Mouse (Mus musculus): ENCODE data around the gene Abhd18. TPM values are rescaled to one million over a fixed set of nuclear protein-coding genes. Genes with fewer than 3 reads are reported as not detected.

Abhd18 gene
- polyA plus RNA-seq, 1 experiment: 2.8 TPM

- H3K4me1 ChIP-seq (ENCODE audit: control insufficient read depth, insufficient read depth, low read length): peaks cover 4% of the 10 kb centered on the region
- no peaks in the 10 kb centered on the region for H3K36me3 ChIP-seq (ENCODE audit: control insufficient read depth, insufficient read depth, low read length, poor library complexity, severe bottlenecking)
- H3K9ac ChIP-seq (ENCODE audit: low read depth, poor library complexity, severe bottlenecking): no peak overlapping the region
- H3K27ac ChIP-seq (ENCODE audit: insufficient read depth, low read length): no peak overlapping the region
- no peak overlapping the region for H3K4me3 ChIP-seq (ENCODE audit: low read depth, low read length)
- no peaks in the 10 kb centered on the region for H3K27me3 ChIP-seq (ENCODE audit: control insufficient read depth, insufficient read depth, low read length, poor library complexity, severe bottlenecking)
- no peak for TF ChIP-seq EP300 (IDR thresholded peaks at IDR 0.05; ENCODE audit: insufficient read depth, low read depth, low read length)
- no peak for TF ChIP-seq POLR2A (IDR thresholded peaks at IDR 0.05; ENCODE audit: insufficient read depth, low read length)
- no peak for TF ChIP-seq CTCF (IDR thresholded peaks at IDR 0.05; ENCODE audit: low read depth, low read length)
- no peaks in the 10 kb centered on the region for H3K9me3 ChIP-seq (replicated peaks; ENCODE audit: control insufficient read depth, insufficient read depth, low read length, poor library complexity, severe bottlenecking)
Observed at GRCm38 (mm10) chr3:40954792-40955191, 108.0 kb downstream of the Abhd18 start.

DNA sequence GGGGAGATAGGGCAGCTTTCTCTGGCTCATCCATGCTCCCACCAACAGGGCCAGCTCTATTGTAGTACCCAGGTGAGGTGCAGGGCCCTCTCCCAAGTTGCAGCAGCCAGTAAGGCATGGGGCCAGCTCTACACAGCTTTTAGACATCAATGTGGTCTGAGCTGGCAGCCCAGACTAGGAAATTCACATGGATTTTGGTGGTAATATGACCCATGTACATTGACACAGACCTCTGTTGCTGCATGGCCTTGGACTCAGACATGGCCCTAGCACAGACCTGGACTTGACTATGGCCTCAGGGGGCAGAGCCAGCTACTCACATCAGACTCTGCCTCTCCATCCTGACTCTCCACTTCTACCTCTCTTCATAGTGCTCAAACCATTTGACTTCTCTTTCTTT is 112.1 kb downstream of the Abhd18 start:
- peaks cover 4% of the 10 kb centered on the region for H3K4me1 ChIP-seq (ENCODE audit: control insufficient read depth, insufficient read depth, low read length)
- no peaks in the 10 kb centered on the region for H3K36me3 ChIP-seq (ENCODE audit: control insufficient read depth, insufficient read depth, low read length, poor library complexity, severe bottlenecking)
- H3K9ac ChIP-seq (ENCODE audit: low read depth, poor library complexity, severe bottlenecking): no peak overlapping the region
- H3K27ac ChIP-seq (ENCODE audit: insufficient read depth, low read length): no peak overlapping the region
- no peaks in the 10 kb centered on the region for H3K27me3 ChIP-seq (ENCODE audit: control insufficient read depth, insufficient read depth, low read length, poor library complexity, severe bottlenecking)
- H3K4me3 ChIP-seq (ENCODE audit: low read depth, low read length): no peak overlapping the region
- TF ChIP-seq EP300 (IDR thresholded peaks at IDR 0.05; ENCODE audit: insufficient read depth, low read depth, low read length): no peak
- TF ChIP-seq POLR2A (IDR thresholded peaks at IDR 0.05; ENCODE audit: insufficient read depth, low read length): no peak
- TF ChIP-seq CTCF (IDR thresholded peaks at IDR 0.05; ENCODE audit: low read depth, low read length): no peak
- H3K9me3 ChIP-seq (replicated peaks; ENCODE audit: control insufficient read depth, insufficient read depth, low read length, poor library complexity, severe bottlenecking): no peaks in the 10 kb centered on the region

DNA sequence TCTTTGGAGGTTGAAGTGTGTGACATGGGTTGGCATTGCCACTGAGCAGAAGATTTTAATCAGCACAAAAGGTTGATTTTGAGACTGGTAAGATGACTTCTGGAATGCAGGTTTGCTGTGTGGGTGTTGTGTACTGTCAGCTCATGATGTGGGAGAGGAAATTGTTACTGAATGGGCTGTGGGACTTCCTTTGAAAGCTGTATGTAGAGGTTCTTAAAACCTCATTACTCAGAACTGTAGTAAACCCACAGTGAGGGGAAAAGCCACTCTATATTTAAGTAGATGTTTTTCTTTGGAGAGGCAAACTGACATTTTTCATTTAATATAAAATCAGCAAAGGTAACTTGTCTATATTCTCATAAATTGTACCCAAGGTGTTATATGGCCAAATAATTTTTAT is 134.0 kb downstream of the Abhd18 start:
- Histone ChIP-seq H3K27me3 (ENCODE audit: control insufficient read depth, insufficient read depth, low read length, poor library complexity, severe bottlenecking) (no peaks in the 10 kb centered on the region), H3K27ac (ENCODE audit: insufficient read depth, low read length) (no peak overlapping the region), H3K9me3 (replicated peaks; ENCODE audit: control insufficient read depth, insufficient read depth, low read length, poor library complexity, severe bottlenecking) (no peaks in the 10 kb centered on the region), H3K4me3 (ENCODE audit: low read depth, low read length) (no peak overlapping the region), H3K36me3 (ENCODE audit: control insufficient read depth, insufficient read depth, low read length, poor library complexity, severe bottlenecking) (no peaks in the 10 kb centered on the region), H3K4me1 (ENCODE audit: control insufficient read depth, insufficient read depth, low read length) (no peaks in the 10 kb centered on the region), H3K9ac (ENCODE audit: low read depth, poor library complexity, severe bottlenecking) (no peak overlapping the region)
- no peak for TF ChIP-seq CTCF (IDR thresholded peaks at IDR 0.05; ENCODE audit: low read depth, low read length)
- TF ChIP-seq POLR2A (IDR thresholded peaks at IDR 0.05; ENCODE audit: insufficient read depth, low read length): no peak
- TF ChIP-seq EP300 (IDR thresholded peaks at IDR 0.05; ENCODE audit: insufficient read depth, low read depth, low read length): no peak

- Histone ChIP-seq H3K4me3 (ENCODE audit: low read depth, low read length) (no peak overlapping the region), H3K9ac (ENCODE audit: low read depth, poor library complexity, severe bottlenecking) (no peak overlapping the region), H3K27ac (ENCODE audit: insufficient read depth, low read length) (no peak overlapping the region), H3K9me3 (replicated peaks; ENCODE audit: control insufficient read depth, insufficient read depth, low read length, poor library complexity, severe bottlenecking) (no peaks in the 10 kb centered on the region), H3K4me1 (ENCODE audit: control insufficient read depth, insufficient read depth, low read length) (no peaks in the 10 kb centered on the region), H3K27me3 (ENCODE audit: control insufficient read depth, insufficient read depth, low read length, poor library complexity, severe bottlenecking) (no peaks in the 10 kb centered on the region), H3K36me3 (ENCODE audit: control insufficient read depth, insufficient read depth, low read length, poor library complexity, severe bottlenecking) (no peaks in the 10 kb centered on the region)
- no peak for TF ChIP-seq CTCF (IDR thresholded peaks at IDR 0.05; ENCODE audit: low read depth, low read length)
- TF ChIP-seq EP300 (IDR thresholded peaks at IDR 0.05; ENCODE audit: insufficient read depth, low read depth, low read length): no peak
- TF ChIP-seq POLR2A (IDR thresholded peaks at IDR 0.05; ENCODE audit: insufficient read depth, low read length): no peak
Observed at GRCm38 (mm10) chr3:40987539-40987938, 140.8 kb downstream of the Abhd18 start.

Other genes starting within 250 kb of the Abhd18 start
- not detected in 2 replicates for gene Slc25a31, start 138.1 kb upstream of the Abhd18 start, polyA plus RNA-seq (2011; ENCODE audit: insufficient read depth, insufficient read length, low read depth, missing spikeins)
- 12.5 and 15.4 TPM in 2 replicates for gene Hspa4l, start 102.5 kb upstream of the Abhd18 start, polyA plus RNA-seq (2011; ENCODE audit: insufficient read depth, insufficient read length, low read depth, missing spikeins)
- 56.0 and 59.1 TPM in 2 replicates for gene Plk4, start 47.0 kb upstream of the Abhd18 start, polyA plus RNA-seq (2011; ENCODE audit: insufficient read depth, insufficient read length, low read depth, missing spikeins)
- 4.9 and 5.4 TPM in 2 replicates for gene Mfsd8, start 84 bp upstream of the Abhd18 start, polyA plus RNA-seq (2011; ENCODE audit: insufficient read depth, insufficient read length, low read depth, missing spikeins)
- gene 1700034I23Rik, start 55.6 kb downstream of the Abhd18 start, polyA plus RNA-seq (2011; ENCODE audit: insufficient read depth, insufficient read length, low read depth, missing spikeins): not detected in 2 replicates
- gene Larp1b, start 102.9 kb downstream of the Abhd18 start, polyA plus RNA-seq (2011; ENCODE audit: insufficient read depth, insufficient read length, low read depth, missing spikeins): 24.5 and 25.6 TPM in 2 replicates
- 42.9 and 48.0 TPM in 2 replicates for gene Pgrmc2, start 236.1 kb downstream of the Abhd18 start, polyA plus RNA-seq (2011; ENCODE audit: insufficient read depth, insufficient read length, low read depth, missing spikeins)

Measured in ES-Bruce4 (cell line).